Mouse (Mus musculus): Measurements from ENCODE around the gene Trim25. TPM values are rescaled to one million over a fixed set of nuclear protein-coding genes. Genes with fewer than 3 reads are reported as not detected.

Gene Trim25
- polyA plus RNA-seq, 1 experiment, result 34.2 TPM

GRCm38 (mm10) chr11:88958851-88959250 lies 40.3 kb upstream of the Trim25 start:
- no peaks in the 10 kb centered on the region for H3K4me1 ChIP-seq (ENCODE audit: control insufficient read depth, insufficient read depth, low read length)
- TF ChIP-seq CTCF (IDR thresholded peaks at IDR 0.05; ENCODE audit: borderline replicate concordance, insufficient read depth, low read length), result no peak
- no peak for TF ChIP-seq POLR2A (IDR thresholded peaks at IDR 0.05; ENCODE audit: low read depth, low read length)
- no peak overlapping the region for H3K4me3 ChIP-seq (ENCODE audit: insufficient read depth, low read length)
- H3K27ac ChIP-seq (ENCODE audit: insufficient read depth, low read length), result no peak overlapping the region

- TF ChIP-seq CTCF (IDR thresholded peaks at IDR 0.05; ENCODE audit: borderline replicate concordance, insufficient read depth, low read length) (no peak), POLR2A (IDR thresholded peaks at IDR 0.05; ENCODE audit: low read depth, low read length) (no peak)
- Histone ChIP-seq H3K4me1 (ENCODE audit: control insufficient read depth, insufficient read depth, low read length) (no peaks in the 10 kb centered on the region), H3K4me3 (ENCODE audit: insufficient read depth, low read length) (no peak within 1 kb of the TSS), H3K27ac (ENCODE audit: insufficient read depth, low read length) (peak within 1 kb of the TSS; percentile 37; the same call in 1 of the 2 replicates)
Observed at GRCm38 (mm10) chr11:88966881-88967361, 32.3 kb upstream of the Trim25 start, which contains the start of gene Elobl. TSS of gene Elobl (minus strand) at chr11:88966931.

- no peaks in the 10 kb centered on the region for H3K4me1 ChIP-seq (ENCODE audit: control insufficient read depth, insufficient read depth, low read length)
- no peak within 1 kb of the TSS for H3K4me3 ChIP-seq (ENCODE audit: insufficient read depth, low read length)
- no peak within 1 kb of the TSS for H3K27ac ChIP-seq (ENCODE audit: insufficient read depth, low read length)
- TF ChIP-seq POLR2A (IDR thresholded peaks at IDR 0.05; ENCODE audit: low read depth, low read length) (no peak), CTCF (IDR thresholded peaks at IDR 0.05; ENCODE audit: borderline replicate concordance, insufficient read depth, low read length) (no peak)
Observed at GRCm38 (mm10) chr11:88970202-88970732, 28.9 kb upstream of the Trim25 start, which contains the start of gene Coil. TSS of gene Coil (plus strand) at chr11:88970252.

GRCm38 (mm10) chr11:88973776-88974701 lies 25.1 kb upstream of the Trim25 start:
- TF ChIP-seq POLR2A (IDR thresholded peaks at IDR 0.05; ENCODE audit: low read depth, low read length), result peak; percentile 77
- peak; percentile 62 for TF ChIP-seq CTCF (IDR thresholded peaks at IDR 0.05; ENCODE audit: borderline replicate concordance, insufficient read depth, low read length)
- peak overlapping the region; percentile 67 for H3K4me3 ChIP-seq (ENCODE audit: insufficient read depth, low read length)
- 0 out of 2 replicates have a peak overlapping the region, but pooled peaks have one; percentile 51 for H3K27ac ChIP-seq (ENCODE audit: insufficient read depth, low read length)
- H3K4me1 ChIP-seq (ENCODE audit: control insufficient read depth, insufficient read depth, low read length), result no peaks in the 10 kb centered on the region

GRCm38 (mm10) chr11:88976320-88976719 lies 22.9 kb upstream of the Trim25 start:
- Histone ChIP-seq H3K4me1 (ENCODE audit: control insufficient read depth, insufficient read depth, low read length) (no peaks in the 10 kb centered on the region), H3K27ac (ENCODE audit: insufficient read depth, low read length) (no peak overlapping the region), H3K4me3 (ENCODE audit: insufficient read depth, low read length) (no peak overlapping the region)
- TF ChIP-seq POLR2A (IDR thresholded peaks at IDR 0.05; ENCODE audit: low read depth, low read length) (no peak), CTCF (IDR thresholded peaks at IDR 0.05; ENCODE audit: borderline replicate concordance, insufficient read depth, low read length) (no peak)

- Histone ChIP-seq H3K27ac (ENCODE audit: insufficient read depth, low read length) (no peak overlapping the region), H3K4me3 (ENCODE audit: insufficient read depth, low read length) (no peak overlapping the region), H3K4me1 (ENCODE audit: control insufficient read depth, insufficient read depth, low read length) (no peaks in the 10 kb centered on the region)
- TF ChIP-seq CTCF (IDR thresholded peaks at IDR 0.05; ENCODE audit: borderline replicate concordance, insufficient read depth, low read length) (no peak), POLR2A (IDR thresholded peaks at IDR 0.05; ENCODE audit: low read depth, low read length) (no peak)
Observed at GRCm38 (mm10) chr11:88977188-88977587, 22.0 kb upstream of the Trim25 start.

- Histone ChIP-seq H3K4me1 (ENCODE audit: control insufficient read depth, insufficient read depth, low read length) (no peaks in the 10 kb centered on the region), H3K4me3 (ENCODE audit: insufficient read depth, low read length) (no peak overlapping the region), H3K27ac (ENCODE audit: insufficient read depth, low read length) (no peak overlapping the region)
- TF ChIP-seq POLR2A (IDR thresholded peaks at IDR 0.05; ENCODE audit: low read depth, low read length) (no peak), CTCF (IDR thresholded peaks at IDR 0.05; ENCODE audit: borderline replicate concordance, insufficient read depth, low read length) (no peak)
Observed at GRCm38 (mm10) chr11:88981337-88981736, 17.8 kb upstream of the Trim25 start.

GRCm38 (mm10) chr11:88986616-88987015 lies 12.6 kb upstream of the Trim25 start:
- Histone ChIP-seq H3K4me1 (ENCODE audit: control insufficient read depth, insufficient read depth, low read length) (no peaks in the 10 kb centered on the region), H3K4me3 (ENCODE audit: insufficient read depth, low read length) (no peak overlapping the region), H3K27ac (ENCODE audit: insufficient read depth, low read length) (no peak overlapping the region)
- TF ChIP-seq POLR2A (IDR thresholded peaks at IDR 0.05; ENCODE audit: low read depth, low read length) (no peak), CTCF (IDR thresholded peaks at IDR 0.05; ENCODE audit: borderline replicate concordance, insufficient read depth, low read length) (no peak)

- Histone ChIP-seq H3K4me1 (ENCODE audit: control insufficient read depth, insufficient read depth, low read length) (no peaks in the 10 kb centered on the region), H3K27ac (ENCODE audit: insufficient read depth, low read length) (no peak overlapping the region), H3K4me3 (ENCODE audit: insufficient read depth, low read length) (no peak overlapping the region)
- TF ChIP-seq POLR2A (IDR thresholded peaks at IDR 0.05; ENCODE audit: low read depth, low read length) (no peak), CTCF (IDR thresholded peaks at IDR 0.05; ENCODE audit: borderline replicate concordance, insufficient read depth, low read length) (no peak)
Observed at GRCm38 (mm10) chr11:88988956-88989355, 10.2 kb upstream of the Trim25 start.

- no peaks in the 10 kb centered on the region for H3K4me1 ChIP-seq (ENCODE audit: control insufficient read depth, insufficient read depth, low read length)
- H3K27ac ChIP-seq (ENCODE audit: insufficient read depth, low read length), result no peak overlapping the region
- no peak overlapping the region for H3K4me3 ChIP-seq (ENCODE audit: insufficient read depth, low read length)
- TF ChIP-seq POLR2A (IDR thresholded peaks at IDR 0.05; ENCODE audit: low read depth, low read length) (no peak), CTCF (IDR thresholded peaks at IDR 0.05; ENCODE audit: borderline replicate concordance, insufficient read depth, low read length) (no peak)
Observed at GRCm38 (mm10) chr11:88989530-88989929, 9.6 kb upstream of the Trim25 start.

Measured in embryonic fibroblast, embryonic 13.5 days (primary cell).